Comparison of ENCODE assay signal across 16 mouse cellular contexts in genomic region chr1:121377901-121378300, GRCm38 (mm10).
"Had no signal": no experiment of that assay in that cellular context is flagged by ENCODE, and none has a peak within 500 bp of the region (broad histone marks: within the 10 kb centered on the region; RNA-seq: fewer than 3 reads in every experiment).

No protein-coding gene starts in this region.

- DNase-seq: kidney, postnatal 25 days; layer of hippocampus, postnatal 36 days; liver, embryonic 13.5 days; lung, adult 2 months; lung, postnatal 14 days; lung, postnatal 4 days; midbrain, embryonic 14.5 days; retina, postnatal 1 day; right cerebral cortex, postnatal 4 days; thymus, postnatal 25 days had no signal

- H3K27ac ChIP-seq: kidney, postnatal 0 days; layer of hippocampus, adult 2 months; left cerebral cortex, adult 2 months; liver, embryonic 13.5 days; neural tube, embryonic 13.5 days; stomach, embryonic 15.5 days had no signal

- H3K9me3 ChIP-seq: liver, embryonic 13.5 days; neural tube, embryonic 13.5 days; stomach, embryonic 15.5 days had no signal

- H3K4me3 ChIP-seq: layer of hippocampus, adult 2 months; left cerebral cortex, adult 2 months; liver, embryonic 13.5 days; neural tube, embryonic 13.5 days; stomach, embryonic 15.5 days had no signal

- H3K36me3 ChIP-seq: liver, embryonic 13.5 days; neural tube, embryonic 13.5 days; stomach, embryonic 15.5 days had no signal

- H3K4me1 ChIP-seq: liver, embryonic 13.5 days; neural tube, embryonic 13.5 days; stomach, embryonic 15.5 days had no signal

- H3K9ac ChIP-seq: liver, embryonic 13.5 days; neural tube, embryonic 13.5 days; stomach, embryonic 15.5 days had no signal

- H3K4me2 ChIP-seq: liver, embryonic 13.5 days; midbrain, embryonic 11.5 days; neural tube, embryonic 13.5 days; stomach, embryonic 15.5 days had no signal

- H3K27me3 ChIP-seq: liver, embryonic 13.5 days; neural tube, embryonic 13.5 days; stomach, embryonic 15.5 days had no signal
